In genomic region chr5:89500182-89500581, GRCm38 (mm10) we compare ENCODE assay signal across 9 mouse cellular contexts. TPM values are rescaled to one million over a fixed set of nuclear protein-coding genes. Genes with fewer than 3 reads are reported as not detected.
DNase-seq lines count a peak whose midpoint lies in the region; ATAC-seq and TF ChIP-seq lines count a peak whose summit lies in the region.
"Had no signal": no experiment of that assay in that cellular context is flagged by ENCODE, and none has a peak within 500 bp of the region (broad histone marks: within the 10 kb centered on the region; RNA-seq: fewer than 3 reads in every experiment).

No protein-coding gene starts in this region.

- no peaks in the 10 kb centered on the region for H3K9me3 ChIP-seq in embryonic facial prominence, embryonic 11.5 days (replicated peaks; ENCODE audit: control insufficient read depth, low read length)
- H3K9me3 ChIP-seq in embryonic facial prominence, embryonic 10.5 days, result no peaks in the 10 kb centered on the region
- no peaks in the 10 kb centered on the region for H3K9me3 ChIP-seq in forebrain, embryonic 14.5 days (replicated peaks; ENCODE audit: control insufficient read depth, low read length)
- no peaks in the 10 kb centered on the region for H3K9me3 ChIP-seq in midbrain, embryonic 14.5 days (ENCODE audit: control insufficient read depth, low read length)
- no peaks in the 10 kb centered on the region for H3K9me3 ChIP-seq in midbrain, embryonic 15.5 days
- H3K9me3 ChIP-seq: embryonic facial prominence, embryonic 13.5 days had no signal

- H3K4me2 ChIP-seq in embryonic facial prominence, embryonic 11.5 days (ENCODE audit: low read depth, low read length), result no peak overlapping the region
- H3K4me2 ChIP-seq in forebrain, embryonic 14.5 days (ENCODE audit: low read length), result no peak overlapping the region
- no peak overlapping the region for H3K4me2 ChIP-seq in midbrain, embryonic 14.5 days (ENCODE audit: low read length)
- H3K4me2 ChIP-seq in midbrain, embryonic 15.5 days, result no peak overlapping the region
- H3K4me2 ChIP-seq: embryonic facial prominence, embryonic 13.5 days had no signal

- ATAC-seq in embryonic facial prominence, embryonic 11.5 days (replicated peaks; ENCODE audit: insufficient number of reproducible peaks, low FRiP score, low TSS enrichment, low read depth), result no peak
- ATAC-seq in forebrain, embryonic 14.5 days, result no peak
- ATAC-seq in midbrain, embryonic 14.5 days (ENCODE audit: low FRiP score, low TSS enrichment), result no peak
- ATAC-seq in midbrain, embryonic 15.5 days (replicated peaks), result no peak

- peak; percentile 30 for TF ChIP-seq CTCF in lung, adult 2 months (IDR thresholded peaks at IDR 0.05; ENCODE audit: insufficient read depth, low read length)

- DNase-seq in embryonic facial prominence, embryonic 11.5 days (ENCODE audit: low spot score), result peak; percentile 23
- no peak for DNase-seq in embryonic facial prominence, embryonic 10.5 days (ENCODE audit: low spot score)
- DNase-seq in 416B (ENCODE audit: low read depth), result peak; percentile 60
- peak; percentile 18 for DNase-seq in brain, adult 2 months (ENCODE audit: low read depth, low spot score)
- DNase-seq in lung, adult 2 months, result peak; percentile 52
- no peak for DNase-seq in forebrain, embryonic 14.5 days (ENCODE audit: low spot score)
- DNase-seq in midbrain, embryonic 14.5 days, result no peak

- WGBS in embryonic facial prominence, embryonic 11.5 days, result 59% methylated on average over 6 of the region's 6 CpGs
- WGBS in embryonic facial prominence, embryonic 10.5 days, result 68% methylated on average over 6 of the region's 6 CpGs
- 57% methylated on average over 6 of the region's 6 CpGs for WGBS in lung, adult 2 months
- whole genome bisulfite sequencing in forebrain, embryonic 14.5 days, result 67% methylated on average over 6 of the region's 6 CpGs
- WGBS in midbrain, embryonic 14.5 days, result 61% methylated on average over 6 of the region's 6 CpGs
- 61% methylated on average over 6 of the region's 6 CpGs for WGBS in midbrain, embryonic 15.5 days

- H3K27ac ChIP-seq in embryonic facial prominence, embryonic 11.5 days (replicated peaks; ENCODE audit: low read depth, low read length), result no peak overlapping the region
- H3K27ac ChIP-seq in embryonic facial prominence, embryonic 10.5 days (replicated peaks), result no peak overlapping the region
- H3K27ac ChIP-seq in forebrain, embryonic 14.5 days (ENCODE audit: low read depth, low read length), result no peak overlapping the region
- no peak overlapping the region for H3K27ac ChIP-seq in midbrain, embryonic 14.5 days (replicated peaks; ENCODE audit: low read depth, low read length)
- no peak overlapping the region for H3K27ac ChIP-seq in midbrain, embryonic 15.5 days
- H3K27ac ChIP-seq: embryonic facial prominence, embryonic 13.5 days had no signal

- H3K27me3 ChIP-seq in embryonic facial prominence, embryonic 11.5 days (ENCODE audit: control insufficient read depth, insufficient read depth, low read length), result no peaks in the 10 kb centered on the region
- H3K27me3 ChIP-seq in embryonic facial prominence, embryonic 10.5 days (replicated peaks; ENCODE audit: low read depth, poor library complexity, severe bottlenecking), result no peaks in the 10 kb centered on the region
- H3K27me3 ChIP-seq in forebrain, embryonic 14.5 days (replicated peaks; ENCODE audit: control insufficient read depth, insufficient read depth, low read length), result no peaks in the 10 kb centered on the region
- no peaks in the 10 kb centered on the region for H3K27me3 ChIP-seq in midbrain, embryonic 14.5 days (ENCODE audit: control insufficient read depth, insufficient read depth, low read length)
- no peaks in the 10 kb centered on the region for H3K27me3 ChIP-seq in midbrain, embryonic 15.5 days (replicated peaks)
- H3K27me3 ChIP-seq: embryonic facial prominence, embryonic 13.5 days had no signal

- H3K4me3 ChIP-seq in embryonic facial prominence, embryonic 11.5 days (ENCODE audit: low read depth, low read length), result no peak overlapping the region
- no peak overlapping the region for H3K4me3 ChIP-seq in embryonic facial prominence, embryonic 10.5 days
- no peak overlapping the region for H3K4me3 ChIP-seq in lung, adult 2 months (replicated peaks; ENCODE audit: extremely low read depth, low read depth, low read length)
- no peak overlapping the region for H3K4me3 ChIP-seq in forebrain, embryonic 14.5 days (ENCODE audit: low read depth, low read length)
- no peak overlapping the region for H3K4me3 ChIP-seq in midbrain, embryonic 14.5 days (replicated peaks; ENCODE audit: low read depth, low read length)
- no peak overlapping the region for H3K4me3 ChIP-seq in midbrain, embryonic 15.5 days
- H3K4me3 ChIP-seq: embryonic facial prominence, embryonic 13.5 days had no signal

- no peak overlapping the region for H3K9ac ChIP-seq in embryonic facial prominence, embryonic 11.5 days (replicated peaks; ENCODE audit: low read length)
- H3K9ac ChIP-seq in forebrain, embryonic 14.5 days (ENCODE audit: low read length), result no peak overlapping the region
- no peak overlapping the region for H3K9ac ChIP-seq in midbrain, embryonic 14.5 days (replicated peaks; ENCODE audit: low read length)
- H3K9ac ChIP-seq in midbrain, embryonic 15.5 days, result no peak overlapping the region
- H3K9ac ChIP-seq: embryonic facial prominence, embryonic 13.5 days had no signal

- no peaks in the 10 kb centered on the region for H3K36me3 ChIP-seq in embryonic facial prominence, embryonic 11.5 days (replicated peaks; ENCODE audit: control insufficient read depth, insufficient read depth, low read depth, low read length)
- H3K36me3 ChIP-seq in embryonic facial prominence, embryonic 10.5 days (replicated peaks), result no peaks in the 10 kb centered on the region
- no peaks in the 10 kb centered on the region for H3K36me3 ChIP-seq in forebrain, embryonic 14.5 days (ENCODE audit: control insufficient read depth, insufficient read depth, low read length)
- no peaks in the 10 kb centered on the region for H3K36me3 ChIP-seq in midbrain, embryonic 14.5 days (ENCODE audit: control insufficient read depth, insufficient read depth, low read length)
- H3K36me3 ChIP-seq in midbrain, embryonic 15.5 days (replicated peaks), result no peaks in the 10 kb centered on the region
- H3K36me3 ChIP-seq: embryonic facial prominence, embryonic 13.5 days had no signal

- H3K4me1 ChIP-seq in embryonic facial prominence, embryonic 11.5 days (ENCODE audit: control insufficient read depth, insufficient read depth, low read length), result no peaks in the 10 kb centered on the region
- H3K4me1 ChIP-seq in embryonic facial prominence, embryonic 10.5 days, result no peaks in the 10 kb centered on the region
- H3K4me1 ChIP-seq in lung, adult 2 months (ENCODE audit: control insufficient read depth, insufficient read depth, low read length), result no peaks in the 10 kb centered on the region
- H3K4me1 ChIP-seq in forebrain, embryonic 14.5 days (ENCODE audit: control insufficient read depth, insufficient read depth, low read length), result no peaks in the 10 kb centered on the region
- no peaks in the 10 kb centered on the region for H3K4me1 ChIP-seq in midbrain, embryonic 14.5 days (ENCODE audit: control insufficient read depth, insufficient read depth, low read length)
- H3K4me1 ChIP-seq in midbrain, embryonic 15.5 days, result no peaks in the 10 kb centered on the region
- H3K4me1 ChIP-seq: embryonic facial prominence, embryonic 13.5 days had no signal

- no peak for TF ChIP-seq POLR2A in lung, adult 2 months (IDR thresholded peaks at IDR 0.05; ENCODE audit: borderline replicate concordance, extremely low read depth, low read depth, low read length)

RNA-seq across cellular contexts. Expression of gene Npffr2, which starts 27.0 kb away (rescaled TPM):
- 0.83 and 1.3 TPM in 2 replicates for polyA plus RNA-seq in embryonic facial prominence, embryonic 11.5 days (2014; fragmentation: Nextera tagmentation; extraction: Ambion mirVana)
- polyA plus RNA-seq in embryonic facial prominence, embryonic 10.5 days (2016; fragmentation: Nextera tagmentation; extraction: Ambion mirVana), result 2.2 and 2.3 TPM in 2 replicates
- 0.59 TPM in 1 of 2 replicates, not detected in the other for polyA plus RNA-seq in lung, adult 2 months (2012; rRNA removed)
- 0.10 TPM in 1 of 2 replicates, not detected in the other for polyA plus RNA-seq in forebrain, embryonic 14.5 days (2014; fragmentation: Nextera tagmentation; extraction: Ambion mirVana)
- 0.13 and 0.30 TPM in 2 replicates for polyA plus RNA-seq in midbrain, embryonic 14.5 days (2014; fragmentation: Nextera tagmentation; extraction: Ambion mirVana)
- polyA plus RNA-seq in midbrain, embryonic 15.5 days (2015; fragmentation: Nextera tagmentation; extraction: Ambion mirVana), result 0.17 and 0.23 TPM in 2 replicates
- polyA plus RNA-seq: embryonic facial prominence, embryonic 13.5 days had no signal

RNA-seq across cellular contexts. Expression of gene Gc, which starts 42.5 kb away (rescaled TPM):
- polyA plus RNA-seq in embryonic facial prominence, embryonic 11.5 days (2014; fragmentation: Nextera tagmentation; extraction: Ambion mirVana), result not detected in 2 replicates
- not detected in 2 replicates for polyA plus RNA-seq in embryonic facial prominence, embryonic 10.5 days (2016; fragmentation: Nextera tagmentation; extraction: Ambion mirVana)
- 0.53 and 1.7 TPM in 2 replicates for polyA plus RNA-seq in lung, adult 2 months (2012; rRNA removed)
- polyA plus RNA-seq in forebrain, embryonic 14.5 days (2014; fragmentation: Nextera tagmentation; extraction: Ambion mirVana), result not detected in 2 replicates
- polyA plus RNA-seq in midbrain, embryonic 14.5 days (2014; fragmentation: Nextera tagmentation; extraction: Ambion mirVana), result not detected in 2 replicates
- polyA plus RNA-seq in midbrain, embryonic 15.5 days (2015; fragmentation: Nextera tagmentation; extraction: Ambion mirVana), result 0.92 TPM in 1 of 2 replicates, not detected in the other
- polyA plus RNA-seq: embryonic facial prominence, embryonic 13.5 days had no signal

Comparison
In these comparisons a context has a peak if more than half of its experiments do, and no peak if none do; other contexts are left out.
1. DNase-seq: peak in embryonic facial prominence, embryonic 11.5 days (single experiment), 416B (single experiment), brain, adult 2 months (single experiment) and lung, adult 2 months (single experiment); none in embryonic facial prominence, embryonic 10.5 days (single experiment), forebrain, embryonic 14.5 days (single experiment) and midbrain, embryonic 14.5 days (single experiment).